Mouse (Mus musculus) kidney, postnatal 0 days (tissue): ENCODE data around the gene Rpl10-ps3. TPM values are rescaled to one million over a fixed set of nuclear protein-coding genes. Genes with fewer than 3 reads are reported as not detected.

Source experiments
- ATAC-seq: fragments of 200-750 bp; cut with Nextera tagmentation; replicated peaks from 2 replicates; pipeline ENCODE4 v1.8.0; 2017; ENCODE audit warnings: low read depth, moderate number of reproducible peaks, moderate TSS enrichment, moderate library complexity; ENCODE audit not compliant: low FRiP score
- DNase-seq: peaks from one replicate; pipeline ENCODE4 v3.0.0-alpha.2; 2016; ENCODE audit warnings: low spot score
- H3K27ac ChIP-seq: fragments of 300-500 bp; sonication (generic); 2 replicates; pipeline ENCODE4 v1.5.1; 2014; ENCODE audit warnings: mild to moderate bottlenecking
- H3K27me3 ChIP-seq: fragments of 300-500 bp; sonication (generic); 2 replicates; pipeline ENCODE4 v1.6.1; 2014; ENCODE audit warnings: low read length, mixed read lengths; ENCODE audit not compliant: insufficient read depth
- H3K36me3 ChIP-seq: fragments of 300-500 bp; sonication (generic); 2 replicates; pipeline ENCODE4 v1.6.1; 2014; ENCODE audit warnings: low read length, mixed read lengths; ENCODE audit not compliant: insufficient read depth
- H3K4me1 ChIP-seq: fragments of 300-500 bp; sonication (generic); replicated peaks from 2 replicates; pipeline ENCODE4 v1.6.1; 2014; ENCODE audit warnings: antibody characterized with exemption, low read length, mixed read lengths; ENCODE audit not compliant: insufficient read depth
- H3K4me2 ChIP-seq: fragments of 300-500 bp; sonication (generic); 2 replicates; pipeline ENCODE4 v1.6.1; 2014; ENCODE audit warnings: mild to moderate bottlenecking, low read length, moderate library complexity, mixed read lengths
- H3K4me3 ChIP-seq: fragments of 300-500 bp; sonication (generic); replicated peaks from 2 replicates; pipeline ENCODE4 v1.5.1; 2014; ENCODE audit warnings: low read depth, low read length
- H3K9ac ChIP-seq: fragments of 300-500 bp; sonication (generic); 2 replicates; pipeline ENCODE4 v1.6.1; 2014; ENCODE audit warnings: low read depth, low read length
- H3K9me3 ChIP-seq: fragments of 300-500 bp; sonication (generic); replicated peaks from 2 replicates; pipeline ENCODE4 v1.6.1; 2016; ENCODE audit warnings: low read length, inconsistent platforms, mixed read lengths
- CTCF ChIP-seq: IDR thresholded peaks from 2 replicates; pipeline ENCODE4 v1.5.1; 2016; ENCODE audit warnings: antibody characterized with exemption, low read depth, mild to moderate bottlenecking, moderate library complexity
- WGBS: fragments of 180-500 bp; shearing (Covaris S2); extraction: QIAGEN DNeasy Blood & Tissue Kit; methylation state at CpG from one replicate; pipeline ENCODE4 v1.1.7; 2014; 5-methylcytosine and 5-hydroxymethylcytosine counted together
- polyA plus RNA-seq: library from polyadenylated mRNA; unstranded; fragments of >200 nt; fragmentation: Nextera tagmentation; extraction: Ambion mirVana; gene quantifications from 2 replicates; pipeline ENCODE4 v1.2.1, GENCODE M21; 2015

Rpl10-ps3 gene
- polyA plus RNA-seq: 238 and 252 TPM in 2 replicates

DNA sequence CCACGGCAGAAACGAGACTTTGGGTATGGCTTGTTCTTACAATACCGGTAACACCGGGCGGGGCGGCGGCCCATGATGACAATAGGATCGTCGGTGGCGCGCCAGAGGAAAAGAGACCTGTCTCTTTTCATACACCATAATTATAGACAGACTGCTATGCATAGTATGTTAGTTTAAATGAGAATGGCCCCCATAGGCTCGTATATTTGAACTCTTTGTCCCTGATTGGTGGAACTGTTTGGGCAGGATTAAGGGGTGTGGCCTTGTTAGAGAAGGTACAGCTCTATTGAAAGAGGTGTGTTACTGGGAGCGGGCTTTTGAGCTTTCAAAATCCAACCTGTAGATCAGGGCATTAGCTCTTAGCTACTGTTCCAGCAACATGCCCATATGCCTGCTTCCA is at the start of gene Rpl10-ps3:
TSS of gene Rpl10-ps3 (minus strand) at position 101 of the 400 bp plus-strand sequence.
- H3K4me2 ChIP-seq: no peak within 1 kb of the TSS
- TF ChIP-seq CTCF: no peak
- H3K4me3 ChIP-seq: no peak within 1 kb of the TSS
- no peaks in the 10 kb centered on the region for H3K4me1 ChIP-seq
- H3K27me3 ChIP-seq: no peaks in the 10 kb centered on the region
- DNase-seq (no peak), ATAC-seq (no peak)
- no peaks in the 10 kb centered on the region for H3K36me3 ChIP-seq
- H3K9me3 ChIP-seq: no peaks in the 10 kb centered on the region
- WGBS: 98% methylated on average over 10 of the region's 13 CpGs
- H3K9ac ChIP-seq: no peak within 1 kb of the TSS
- H3K27ac ChIP-seq: no peak within 1 kb of the TSS

DNA sequence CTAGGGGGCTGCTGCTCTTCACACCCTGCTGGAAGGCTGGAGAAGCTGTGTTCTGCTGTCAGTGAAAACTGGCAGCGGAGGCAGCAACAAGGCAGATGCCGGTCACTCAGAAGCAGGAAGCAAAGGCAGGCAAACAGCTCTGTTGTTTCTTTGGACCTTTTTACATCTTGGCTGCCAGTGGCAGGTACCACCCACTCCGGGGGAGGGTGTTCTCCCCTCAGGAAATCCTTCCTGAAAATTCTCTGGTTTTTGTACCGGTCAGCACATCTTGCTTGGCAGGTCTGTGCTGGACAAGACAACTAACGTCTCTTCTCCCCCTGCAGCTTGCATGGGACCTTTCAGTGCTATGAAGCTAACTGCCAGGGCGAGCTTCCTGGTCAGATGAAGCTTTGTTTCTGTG is 30.8 kb upstream of the Rpl10-ps3 start:
- H3K4me1 ChIP-seq: no peaks in the 10 kb centered on the region
- H3K4me2 ChIP-seq: no peak overlapping the region
- H3K4me3 ChIP-seq: no peak overlapping the region
- ATAC-seq (no peak), DNase-seq (no peak)
- no peaks in the 10 kb centered on the region for H3K27me3 ChIP-seq
- H3K9me3 ChIP-seq: no peaks in the 10 kb centered on the region
- WGBS: 46% methylated on average over 6 of the region's 6 CpGs
- no peaks in the 10 kb centered on the region for H3K36me3 ChIP-seq
- no peak overlapping the region for H3K27ac ChIP-seq
- no peak for TF ChIP-seq CTCF
- H3K9ac ChIP-seq: no peak overlapping the region

DNA sequence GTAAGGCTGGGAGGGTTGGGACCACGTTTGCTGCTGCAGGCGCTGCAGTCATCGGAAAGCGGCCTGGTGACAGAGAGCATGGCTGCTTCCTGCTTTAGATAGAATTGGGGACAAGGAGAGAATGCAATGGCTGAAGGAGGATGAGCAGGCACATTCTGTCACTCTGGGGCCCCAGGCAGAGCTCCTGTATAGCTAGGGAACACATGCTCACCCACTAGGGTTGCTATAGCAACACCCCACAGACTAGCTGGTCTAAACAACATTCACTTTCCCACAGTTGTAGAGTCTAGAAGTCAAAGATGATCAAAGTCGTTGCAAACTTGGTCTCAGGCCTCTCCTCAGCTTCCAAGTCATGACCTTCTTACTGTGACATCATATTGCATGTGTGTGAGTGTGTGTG is 29.9 kb upstream of the Rpl10-ps3 start:
- WGBS: 74% methylated on average over 5 of the region's 5 CpGs
- Histone ChIP-seq H3K9ac (no peak overlapping the region), H3K4me3 (no peak overlapping the region), H3K9me3 (no peaks in the 10 kb centered on the region), H3K27me3 (no peaks in the 10 kb centered on the region), H3K4me1 (no peaks in the 10 kb centered on the region), H3K27ac (no peak overlapping the region), H3K36me3 (no peaks in the 10 kb centered on the region), H3K4me2 (no peak overlapping the region)
- no peak for TF ChIP-seq CTCF
- ATAC-seq (no peak), DNase-seq (no peak)

DNA sequence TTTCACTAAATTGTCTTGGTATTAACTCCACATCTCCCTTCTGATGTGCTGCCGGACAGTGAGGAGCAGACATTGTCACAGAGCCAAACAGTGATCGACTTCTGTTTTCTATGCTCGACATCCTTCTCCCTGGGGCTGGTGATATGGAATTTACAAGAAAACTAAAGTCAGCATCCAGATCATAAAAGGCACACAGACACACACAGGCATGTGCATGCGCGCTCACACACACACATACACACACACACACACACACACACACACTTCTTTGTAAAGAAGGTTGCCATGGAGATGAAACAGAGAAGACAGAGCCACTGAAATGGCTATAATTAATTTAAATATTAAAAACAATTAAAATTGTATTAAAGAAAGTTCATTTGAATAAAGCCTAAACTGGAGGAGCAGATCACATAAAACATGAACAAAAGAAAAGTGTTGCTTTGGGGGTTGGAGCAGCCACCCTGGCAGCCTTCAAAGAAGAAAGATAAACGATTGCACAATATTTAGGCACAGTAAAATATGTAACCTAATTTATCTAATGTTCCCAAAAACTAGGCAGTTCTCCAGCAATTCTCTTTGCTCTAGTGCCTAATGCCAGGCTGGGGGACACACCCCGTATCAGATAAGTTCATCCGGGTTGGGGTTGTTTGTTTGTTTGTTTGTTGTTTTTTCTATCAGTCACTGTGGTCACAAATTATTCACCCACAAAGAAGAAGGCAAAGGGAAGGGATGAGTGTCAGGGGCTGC is 24.0 kb upstream of the Rpl10-ps3 start:
- no peak for TF ChIP-seq CTCF
- no peaks in the 10 kb centered on the region for H3K9me3 ChIP-seq
- no peak for ATAC-seq
- H3K4me1 ChIP-seq: 0 out of 2 replicates have a peak, but pooled peaks cover 2% of the 10 kb centered on the region
- 78% methylated on average over 8 of the region's 8 CpGs for WGBS
- no peaks in the 10 kb centered on the region for H3K36me3 ChIP-seq
- H3K4me2 ChIP-seq: no peak overlapping the region
- H3K9ac ChIP-seq: no peak overlapping the region
- H3K27me3 ChIP-seq: no peaks in the 10 kb centered on the region
- no peak overlapping the region for H3K4me3 ChIP-seq
- DNase-seq: no peak
- H3K27ac ChIP-seq: no peak overlapping the region

DNA sequence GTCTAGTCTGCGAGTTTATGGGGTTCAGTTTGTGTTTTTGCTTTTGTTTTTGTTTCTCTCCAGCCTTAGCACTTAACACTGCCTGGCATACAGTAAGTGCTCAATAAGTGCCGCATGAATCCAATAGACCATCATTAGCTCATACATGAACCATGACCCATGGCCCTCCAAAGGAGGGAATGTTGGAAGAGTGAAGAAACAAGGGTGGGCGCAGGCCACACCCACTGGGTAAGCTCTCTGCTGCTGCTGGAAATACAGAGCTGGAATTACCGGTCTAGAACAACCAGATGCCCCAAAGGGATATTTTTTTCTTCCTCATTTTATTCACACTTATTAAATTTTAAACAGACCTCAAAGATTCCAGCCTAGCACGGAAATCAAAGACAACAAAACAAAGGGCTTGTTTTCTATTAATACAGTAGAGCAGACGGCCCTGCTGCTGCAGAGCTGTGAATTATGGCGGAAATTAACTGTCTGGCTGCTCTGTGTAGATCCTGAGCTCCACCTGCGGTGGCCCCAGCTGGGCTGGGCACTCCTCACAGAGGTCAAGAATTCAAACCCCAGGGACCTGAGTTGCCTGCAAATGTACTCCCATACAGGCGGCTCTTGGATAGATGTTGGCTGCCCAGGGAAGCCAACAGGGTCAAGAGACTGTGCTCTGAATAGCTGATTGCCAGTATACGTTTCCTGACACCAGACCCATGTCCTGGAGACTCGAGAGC is 20.5 kb upstream of the Rpl10-ps3 start:
- no peak for TF ChIP-seq CTCF
- H3K4me1 ChIP-seq: 0 out of 2 replicates have a peak, but pooled peaks cover 2% of the 10 kb centered on the region
- no peak overlapping the region for H3K4me2 ChIP-seq
- 27% methylated on average over 11 of the region's 11 CpGs for WGBS
- DNase-seq (peak; percentile 61), ATAC-seq (no peak; the same call in 1 of the 2 replicates)
- H3K9ac ChIP-seq: no peak overlapping the region
- no peaks in the 10 kb centered on the region for H3K9me3 ChIP-seq
- H3K27ac ChIP-seq: peak overlapping the region; percentile 47; the same call in 1 of the 2 replicates
- H3K27me3 ChIP-seq: no peaks in the 10 kb centered on the region
- H3K4me3 ChIP-seq: no peak overlapping the region
- H3K36me3 ChIP-seq: no peaks in the 10 kb centered on the region

DNA sequence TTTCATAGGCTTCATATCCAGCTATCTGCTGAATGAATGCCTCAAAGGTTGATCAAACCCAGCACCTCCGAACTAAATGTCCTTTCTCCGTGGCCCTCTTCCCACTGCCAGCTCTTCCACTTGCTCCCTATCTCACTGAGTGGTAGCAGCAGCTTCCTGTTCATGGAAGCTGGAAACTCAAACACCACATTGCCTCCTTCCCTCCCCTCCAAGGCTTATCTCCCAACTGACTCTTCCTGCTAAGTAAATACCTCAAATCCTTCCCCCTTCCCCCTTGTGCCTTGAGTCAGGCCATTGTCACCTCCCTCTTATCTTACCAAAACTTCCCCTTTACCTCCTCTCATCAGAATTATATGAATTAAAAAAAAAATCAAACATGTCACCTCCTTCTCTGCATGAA is 19.2 kb upstream of the Rpl10-ps3 start:
- Histone ChIP-seq H3K27me3 (no peaks in the 10 kb centered on the region), H3K9ac (no peak overlapping the region), H3K4me3 (no peak overlapping the region), H3K4me2 (no peak overlapping the region), H3K9me3 (no peaks in the 10 kb centered on the region), H3K36me3 (no peaks in the 10 kb centered on the region), H3K4me1 (0 out of 2 replicates have a peak, but pooled peaks cover 2% of the 10 kb centered on the region), H3K27ac (no peak overlapping the region)
- TF ChIP-seq CTCF: no peak
- 85% methylated on average over 2 of the region's 2 CpGs for WGBS
- ATAC-seq (no peak), DNase-seq (no peak)
